Mouse (Mus musculus) forebrain, embryonic 13.5 days (tissue): ENCODE data around the gene Usp13. TPM values are rescaled to one million over a fixed set of nuclear protein-coding genes. Genes with fewer than 3 reads are reported as not detected.
A peak's percentile ranks its signal among the peaks of the same experiment; 100 is the strongest.

Experiments used
- ATAC-seq: fragments of 200-750 bp; cut with Nextera tagmentation; 2 replicates; pipeline ENCODE4 v1.8.0; 2017
- H3K27ac ChIP-seq: fragments of 300-500 bp; sonication (generic); 2 replicates; pipeline ENCODE4 v1.5.1; 2015; ENCODE audit warnings: inconsistent platforms, mild to moderate bottlenecking, moderate library complexity
- H3K27me3 ChIP-seq: fragments of 300-500 bp; sonication (generic); 2 replicates; pipeline ENCODE4 v1.6.1; 2015; ENCODE audit warnings: mild to moderate bottlenecking, inconsistent platforms
- H3K36me3 ChIP-seq: fragments of 300-500 bp; sonication (generic); 2 replicates; pipeline ENCODE4 v1.6.1; 2015; ENCODE audit warnings: mild to moderate bottlenecking, inconsistent platforms; ENCODE audit not compliant: poor library complexity, severe bottlenecking
- H3K4me1 ChIP-seq: fragments of 300-500 bp; sonication (generic); 2 replicates; pipeline ENCODE4 v1.6.1; 2015; ENCODE audit warnings: inconsistent platforms
- H3K4me2 ChIP-seq: fragments of 300-500 bp; sonication (generic); 2 replicates; pipeline ENCODE4 v1.6.1; 2015; ENCODE audit warnings: inconsistent platforms, mild to moderate bottlenecking, moderate library complexity
- H3K4me3 ChIP-seq: fragments of 300-500 bp; sonication (generic); 2 replicates; pipeline ENCODE4 v1.5.1; 2015; ENCODE audit warnings: mild to moderate bottlenecking, inconsistent platforms
- H3K9ac ChIP-seq: fragments of 300-500 bp; sonication (generic); 2 replicates; pipeline ENCODE4 v1.6.1; 2015; ENCODE audit warnings: mild to moderate bottlenecking, inconsistent platforms
- H3K9me3 ChIP-seq: fragments of 300-500 bp; sonication (generic); replicated peaks from 2 replicates; pipeline ENCODE4 v1.6.1; 2016; ENCODE audit warnings: inconsistent platforms
- WGBS: fragments of 180-500 bp; shearing (Covaris S2); methylation state at CpG from one replicate; pipeline ENCODE4 v1.1.7; 2015; 5-methylcytosine and 5-hydroxymethylcytosine counted together
- polyA plus RNA-seq: library from polyadenylated mRNA; unstranded; fragments of >200 nt; fragmentation: Nextera tagmentation; extraction: Ambion mirVana; gene quantifications from 2 replicates; pipeline ENCODE4 v1.2.1, GENCODE M21; 2015

Gene Usp13
- polyA plus RNA-seq, 1 experiment from 2014 or later: 7.1 TPM

DNA sequence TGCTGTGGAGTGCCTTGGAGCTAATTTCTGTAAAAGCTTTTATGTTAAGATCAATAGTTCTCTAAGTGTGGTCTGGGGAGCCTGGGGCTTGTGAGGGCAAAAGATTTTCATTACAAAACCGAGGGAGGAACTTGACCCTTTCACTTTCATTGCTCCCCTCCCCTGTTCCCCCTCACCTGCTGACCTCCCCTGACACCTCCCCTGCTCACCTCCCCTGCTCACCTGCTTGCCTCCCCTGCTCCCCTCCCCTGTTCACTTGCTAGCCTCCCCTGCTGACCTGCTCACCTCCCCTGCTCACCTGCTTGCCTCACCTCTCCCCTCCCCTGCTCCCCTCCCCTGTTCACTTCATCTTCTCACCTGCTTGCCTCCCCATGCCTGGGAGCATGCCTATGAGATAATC is 134.0 kb downstream of the Usp13 start:
- WGBS: 6% methylated on average over 1 of the region's 1 CpGs
- Histone ChIP-seq H3K9me3 (no peaks in the 10 kb centered on the region), H3K4me3 (no peak overlapping the region), H3K4me2 (no peak overlapping the region), H3K27me3 (no peaks in the 10 kb centered on the region), H3K9ac (no peak overlapping the region), H3K27ac (no peak overlapping the region), H3K4me1 (no peaks in the 10 kb centered on the region), H3K36me3 (no peaks in the 10 kb centered on the region)
- ATAC-seq: no peak

DNA sequence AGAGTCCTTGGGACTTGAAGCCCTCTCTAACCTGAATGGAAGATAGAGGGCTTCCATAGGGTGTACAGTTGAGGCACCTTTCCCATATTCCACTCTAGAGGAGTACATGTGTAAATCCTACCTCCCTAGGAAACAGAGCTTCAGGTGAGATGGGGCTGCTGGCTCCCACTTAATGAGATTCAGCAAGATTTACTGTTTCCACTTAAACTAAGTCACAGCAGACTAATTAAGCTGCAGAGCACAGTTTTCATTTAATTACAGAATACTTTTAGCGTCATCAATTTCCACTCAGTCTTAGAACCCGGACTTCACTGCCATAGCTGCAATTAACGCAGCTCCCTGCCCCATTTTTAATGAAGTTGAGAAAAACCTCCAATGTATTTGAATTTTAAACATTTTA is 144.1 kb downstream of the Usp13 start:
- H3K4me1 ChIP-seq: no peaks in the 10 kb centered on the region
- H3K9me3 ChIP-seq: no peaks in the 10 kb centered on the region
- 48% methylated on average over 3 of the region's 3 CpGs for WGBS
- no peak for ATAC-seq
- H3K4me3 ChIP-seq: no peak overlapping the region
- no peak overlapping the region for H3K4me2 ChIP-seq
- no peak overlapping the region for H3K27ac ChIP-seq
- no peak overlapping the region for H3K9ac ChIP-seq
- no peaks in the 10 kb centered on the region for H3K27me3 ChIP-seq
- H3K36me3 ChIP-seq: no peaks in the 10 kb centered on the region

DNA sequence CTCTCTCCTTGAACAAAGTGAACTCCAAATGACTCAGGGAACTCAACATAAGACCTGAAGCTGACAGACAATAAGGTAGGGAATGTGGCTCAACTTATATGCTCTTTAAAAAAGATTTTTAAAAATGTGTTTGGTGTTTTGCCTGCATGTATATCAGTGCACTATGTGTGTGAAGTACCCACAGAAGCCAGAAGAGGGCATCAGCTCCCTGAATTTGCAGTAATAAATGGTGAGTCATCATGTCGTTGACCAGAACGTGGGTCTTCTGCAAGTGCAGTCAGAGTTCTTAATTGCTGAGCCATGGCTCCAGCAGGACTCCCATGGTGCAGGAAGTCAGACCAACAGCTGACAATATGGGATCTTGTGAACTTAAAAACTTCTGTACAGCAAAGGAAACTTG is 148.2 kb downstream of the Usp13 start:
- Histone ChIP-seq H3K27me3 (no peaks in the 10 kb centered on the region), H3K4me3 (no peak overlapping the region), H3K4me1 (no peaks in the 10 kb centered on the region), H3K4me2 (no peak overlapping the region), H3K27ac (no peak overlapping the region), H3K9me3 (no peaks in the 10 kb centered on the region), H3K9ac (no peak overlapping the region), H3K36me3 (no peaks in the 10 kb centered on the region)
- WGBS: 0% methylated on average over 2 of the region's 2 CpGs
- no peak for ATAC-seq

DNA sequence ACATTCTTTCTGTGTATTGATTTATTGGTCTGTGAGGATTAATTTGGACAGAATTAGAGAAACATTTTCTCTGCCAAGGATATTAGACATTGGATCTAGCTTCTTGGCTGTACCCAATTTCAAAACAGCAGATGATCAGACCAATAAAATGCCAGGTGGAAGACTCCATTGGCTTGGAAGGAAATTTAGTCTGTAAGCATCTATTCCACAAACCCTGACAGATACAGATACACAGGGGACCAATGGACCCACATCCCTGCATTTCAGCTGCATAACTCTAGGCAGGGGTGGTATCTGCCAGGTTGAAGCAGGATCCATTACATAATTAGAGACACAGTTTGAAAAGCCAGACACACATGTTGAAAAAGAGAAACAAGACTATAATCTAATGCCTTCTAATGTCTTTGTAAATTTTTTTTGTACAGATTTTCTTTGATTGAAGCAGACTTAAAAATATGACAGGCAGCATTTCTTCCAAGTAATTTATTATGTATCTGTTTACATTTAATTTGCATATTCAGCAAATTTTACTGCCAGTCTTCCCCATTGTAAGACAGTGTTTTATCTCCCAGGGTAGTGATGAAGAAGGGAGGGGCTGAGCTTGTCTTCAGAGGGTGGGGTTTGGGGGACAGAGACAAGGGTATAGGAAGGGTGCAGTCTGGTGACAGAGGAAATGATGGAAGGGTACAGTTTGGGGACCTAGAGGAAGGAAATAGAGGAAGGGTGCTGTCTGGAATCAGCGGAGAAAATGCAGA is 151.5 kb downstream of the Usp13 start:
- Histone ChIP-seq H3K36me3 (no peaks in the 10 kb centered on the region), H3K4me3 (no peak overlapping the region), H3K27me3 (no peaks in the 10 kb centered on the region), H3K27ac (no peak overlapping the region), H3K9ac (no peak overlapping the region), H3K4me2 (no peak overlapping the region), H3K9me3 (no peaks in the 10 kb centered on the region), H3K4me1 (no peaks in the 10 kb centered on the region)
- peak; percentile 60; the same call in 1 of the 2 replicates for ATAC-seq
- 89% methylated on average over 1 of the region's 1 CpGs for WGBS

DNA sequence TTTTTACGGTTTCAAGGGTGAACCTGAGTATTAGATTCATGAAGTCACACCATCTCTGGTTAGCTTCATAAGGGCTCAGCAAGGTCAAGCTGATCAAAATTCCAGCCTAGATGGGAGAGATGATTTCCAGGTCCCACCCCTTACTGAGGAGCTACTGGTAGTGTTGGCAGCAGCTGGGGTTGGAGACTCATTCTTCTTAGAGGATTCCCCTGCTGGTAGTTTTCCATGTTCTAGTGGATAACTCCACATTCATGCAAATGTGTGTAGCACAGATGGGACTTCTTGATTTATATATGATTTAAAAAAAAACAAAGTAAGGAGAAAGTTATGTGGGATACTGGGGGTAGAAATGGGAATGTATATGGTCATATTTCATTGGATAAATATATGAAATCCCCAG is 152.9 kb downstream of the Usp13 start:
- ATAC-seq: no peak
- Histone ChIP-seq H3K27ac (no peak overlapping the region), H3K9ac (no peak overlapping the region), H3K9me3 (no peaks in the 10 kb centered on the region), H3K4me2 (no peak overlapping the region), H3K36me3 (no peaks in the 10 kb centered on the region), H3K4me1 (no peaks in the 10 kb centered on the region), H3K4me3 (no peak overlapping the region), H3K27me3 (no peaks in the 10 kb centered on the region)
- 100% methylated on average over 1 of the region's 1 CpGs for WGBS

DNA sequence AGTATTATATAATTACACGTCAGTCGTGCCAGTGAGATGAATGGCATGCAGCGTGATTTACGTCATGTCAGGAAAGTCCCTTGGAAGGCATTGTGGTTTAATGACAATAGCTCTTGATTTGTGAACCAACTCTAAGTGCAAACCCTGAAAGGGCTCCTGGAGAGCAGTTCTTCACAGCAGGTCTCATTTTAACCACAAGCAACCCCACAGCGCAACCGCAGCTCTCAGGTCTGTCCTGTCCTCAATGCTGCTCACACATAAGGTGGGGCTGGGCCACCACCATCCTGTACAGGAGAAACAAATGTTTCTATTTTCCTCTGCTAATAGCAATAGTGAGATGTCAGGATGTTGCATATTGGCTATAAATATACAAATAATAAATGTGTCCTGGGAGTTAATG is 161.9 kb downstream of the Usp13 start:
- Histone ChIP-seq H3K36me3 (no peaks in the 10 kb centered on the region), H3K4me3 (no peak overlapping the region), H3K4me2 (no peak overlapping the region), H3K27me3 (no peaks in the 10 kb centered on the region), H3K9me3 (no peaks in the 10 kb centered on the region), H3K27ac (no peak overlapping the region), H3K9ac (no peak overlapping the region), H3K4me1 (peaks cover 6% of the 10 kb centered on the region)
- 17% methylated on average over 6 of the region's 6 CpGs for WGBS
- ATAC-seq: no peak

DNA sequence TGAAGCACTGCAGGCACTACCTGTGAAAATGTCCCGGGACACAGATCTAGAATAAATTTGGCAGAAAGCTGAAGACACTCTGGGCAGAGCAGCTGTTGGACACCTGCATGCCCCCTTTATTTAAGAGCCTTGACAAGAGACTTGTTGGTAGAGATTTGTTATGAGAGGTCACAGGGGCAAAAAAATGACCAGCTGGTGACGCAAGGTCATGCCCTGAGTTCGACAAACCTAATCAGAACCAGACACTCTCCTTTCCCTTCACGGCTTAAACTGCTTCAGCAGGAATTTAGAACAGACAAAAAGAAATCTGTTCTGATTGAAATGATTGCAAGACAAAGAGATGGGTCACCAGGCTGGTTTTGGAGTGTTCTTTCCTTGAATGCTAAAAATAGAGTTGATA is 162.6 kb downstream of the Usp13 start:
- H3K27ac ChIP-seq: no peak overlapping the region
- peaks cover 6% of the 10 kb centered on the region for H3K4me1 ChIP-seq
- no peak overlapping the region for H3K4me3 ChIP-seq
- no peak for ATAC-seq
- no peak overlapping the region for H3K9ac ChIP-seq
- H3K4me2 ChIP-seq: no peak overlapping the region
- WGBS: 74% methylated on average over 4 of the region's 4 CpGs
- H3K36me3 ChIP-seq: no peaks in the 10 kb centered on the region
- no peaks in the 10 kb centered on the region for H3K9me3 ChIP-seq
- no peaks in the 10 kb centered on the region for H3K27me3 ChIP-seq

DNA sequence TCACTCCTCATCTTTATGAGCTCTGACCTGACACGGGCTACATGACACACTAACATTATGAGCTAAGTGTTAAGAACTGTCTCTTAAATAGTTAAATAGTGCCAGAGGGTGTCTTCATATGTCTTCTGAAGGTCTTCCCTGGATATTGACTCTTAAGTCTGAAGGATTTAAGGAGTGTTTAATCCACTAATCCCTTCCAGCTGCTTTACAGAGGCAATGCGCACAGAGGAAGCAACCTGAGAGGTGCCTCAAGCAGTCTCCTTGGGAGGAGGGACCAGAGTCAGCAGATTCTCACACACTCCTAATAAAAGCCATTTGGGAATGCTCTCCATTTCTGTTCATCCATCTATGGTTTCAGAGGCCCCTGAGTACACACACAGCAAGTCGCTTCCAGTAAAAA is 167.8 kb downstream of the Usp13 start:
- ATAC-seq: no peak
- Histone ChIP-seq H3K27ac (no peak overlapping the region), H3K9me3 (no peaks in the 10 kb centered on the region), H3K27me3 (no peaks in the 10 kb centered on the region), H3K4me1 (no peaks in the 10 kb centered on the region), H3K4me3 (no peak overlapping the region), H3K4me2 (no peak overlapping the region), H3K36me3 (no peaks in the 10 kb centered on the region), H3K9ac (no peak overlapping the region)
- 65% methylated on average over 3 of the region's 3 CpGs for WGBS

Other genes with a start within 250 kb of the Usp13 start
- 46.7 and 48.0 TPM in 2 replicates for gene Gnb4, start 201.0 kb upstream of the Usp13 start, polyA plus RNA-seq
- 206 and 214 TPM in 2 replicates for gene Actl6a, start 111.2 kb upstream of the Usp13 start, polyA plus RNA-seq
- 330 and 338 TPM in 2 replicates for gene Ndufb5, start 80.6 kb upstream of the Usp13 start, polyA plus RNA-seq
- 37.3 and 39.0 TPM in 2 replicates for gene Mrpl47, start 79.9 kb upstream of the Usp13 start, polyA plus RNA-seq